Mouse (Mus musculus): ENCODE measurements around the gene Gng8. TPM values are rescaled to one million over a fixed set of nuclear protein-coding genes. Genes with fewer than 3 reads are reported as not detected.

Gng8 gene
- total RNA-seq, 1 experiment from 2014 or later: 0.25 TPM

GRCm38 (mm10) chr7:16873392-16873791 lies 18.2 kb upstream of the Gng8 start:
- no peak for ATAC-seq (replicated peaks in 1 of 2; ENCODE audit: insufficient read depth in 1 of 2, low FRiP score in 2 of 2, low TSS enrichment in 1 of 2, low read depth in 1 of 2, poor library complexity in 2 of 2, severe bottlenecking in 2 of 2)

GRCm38 (mm10) chr7:16874190-16874589 lies 17.4 kb upstream of the Gng8 start:
- ATAC-seq (replicated peaks in 1 of 2; ENCODE audit: insufficient read depth in 1 of 2, low FRiP score in 2 of 2, low TSS enrichment in 1 of 2, low read depth in 1 of 2, poor library complexity in 2 of 2, severe bottlenecking in 2 of 2): peak; percentile 46 to 63; a peak in 3 of 4 replicates

- ATAC-seq (replicated peaks in 1 of 2; ENCODE audit: insufficient read depth in 1 of 2, low FRiP score in 2 of 2, low TSS enrichment in 1 of 2, low read depth in 1 of 2, poor library complexity in 2 of 2, severe bottlenecking in 2 of 2): peak; percentile 89 to 92
Observed at GRCm38 (mm10) chr7:16874756-16875309, 16.8 kb upstream of the Gng8 start.

- ATAC-seq (replicated peaks in 1 of 2; ENCODE audit: insufficient read depth in 1 of 2, low FRiP score in 2 of 2, low TSS enrichment in 1 of 2, low read depth in 1 of 2, poor library complexity in 2 of 2, severe bottlenecking in 2 of 2): no peak
Observed at GRCm38 (mm10) chr7:16875310-16875325, 16.5 kb upstream of the Gng8 start, which contains the start of gene Dact3. Gene Dact3 (plus strand): TSS chr7:16875317.

GRCm38 (mm10) chr7:16875326-16875725 lies 16.3 kb upstream of the Gng8 start:
- no peak for ATAC-seq (replicated peaks in 1 of 2; ENCODE audit: insufficient read depth in 1 of 2, low FRiP score in 2 of 2, low TSS enrichment in 1 of 2, low read depth in 1 of 2, poor library complexity in 2 of 2, severe bottlenecking in 2 of 2)

- ATAC-seq (replicated peaks in 1 of 2; ENCODE audit: insufficient read depth in 1 of 2, low FRiP score in 2 of 2, low TSS enrichment in 1 of 2, low read depth in 1 of 2, poor library complexity in 2 of 2, severe bottlenecking in 2 of 2): no peak
Observed at GRCm38 (mm10) chr7:16876006-16876405, 15.6 kb upstream of the Gng8 start.

- no peak for ATAC-seq (replicated peaks in 1 of 2; ENCODE audit: insufficient read depth in 1 of 2, low FRiP score in 2 of 2, low TSS enrichment in 1 of 2, low read depth in 1 of 2, poor library complexity in 2 of 2, severe bottlenecking in 2 of 2)
Observed at GRCm38 (mm10) chr7:16876608-16877007, 15.0 kb upstream of the Gng8 start.

- no peak for ATAC-seq (replicated peaks in 1 of 2; ENCODE audit: insufficient read depth in 1 of 2, low FRiP score in 2 of 2, low TSS enrichment in 1 of 2, low read depth in 1 of 2, poor library complexity in 2 of 2, severe bottlenecking in 2 of 2)
Observed at GRCm38 (mm10) chr7:16877717-16878116, 13.9 kb upstream of the Gng8 start.

GRCm38 (mm10) chr7:16879796-16880547 lies 11.6 kb upstream of the Gng8 start:
- no peak for ATAC-seq (replicated peaks in 1 of 2; ENCODE audit: insufficient read depth in 1 of 2, low FRiP score in 2 of 2, low TSS enrichment in 1 of 2, low read depth in 1 of 2, poor library complexity in 2 of 2, severe bottlenecking in 2 of 2)

- no peak for ATAC-seq (replicated peaks in 1 of 2; ENCODE audit: insufficient read depth in 1 of 2, low FRiP score in 2 of 2, low TSS enrichment in 1 of 2, low read depth in 1 of 2, poor library complexity in 2 of 2, severe bottlenecking in 2 of 2)
Observed at GRCm38 (mm10) chr7:16880615-16881014, 11.0 kb upstream of the Gng8 start.

- no peak for ATAC-seq (replicated peaks in 1 of 2; ENCODE audit: insufficient read depth in 1 of 2, low FRiP score in 2 of 2, low TSS enrichment in 1 of 2, low read depth in 1 of 2, poor library complexity in 2 of 2, severe bottlenecking in 2 of 2)
Observed at GRCm38 (mm10) chr7:16883162-16883561, 8.4 kb upstream of the Gng8 start.

- ATAC-seq (replicated peaks in 1 of 2; ENCODE audit: insufficient read depth in 1 of 2, low FRiP score in 2 of 2, low TSS enrichment in 1 of 2, low read depth in 1 of 2, poor library complexity in 2 of 2, severe bottlenecking in 2 of 2): no peak
Observed at GRCm38 (mm10) chr7:16884334-16884733, 7.3 kb upstream of the Gng8 start.

GRCm38 (mm10) chr7:16885271-16885776 lies 6.3 kb upstream of the Gng8 start:
- ATAC-seq (replicated peaks in 1 of 2; ENCODE audit: insufficient read depth in 1 of 2, low FRiP score in 2 of 2, low TSS enrichment in 1 of 2, low read depth in 1 of 2, poor library complexity in 2 of 2, severe bottlenecking in 2 of 2): no peak

- no peak for ATAC-seq (replicated peaks in 1 of 2; ENCODE audit: insufficient read depth in 1 of 2, low FRiP score in 2 of 2, low TSS enrichment in 1 of 2, low read depth in 1 of 2, poor library complexity in 2 of 2, severe bottlenecking in 2 of 2)
Observed at GRCm38 (mm10) chr7:16885905-16886304, 5.7 kb upstream of the Gng8 start.

- no peak for ATAC-seq (replicated peaks in 1 of 2; ENCODE audit: insufficient read depth in 1 of 2, low FRiP score in 2 of 2, low TSS enrichment in 1 of 2, low read depth in 1 of 2, poor library complexity in 2 of 2, severe bottlenecking in 2 of 2)
Observed at GRCm38 (mm10) chr7:16890536-16890935, 1.1 kb upstream of the Gng8 start.

- no peak for ATAC-seq (replicated peaks in 1 of 2; ENCODE audit: insufficient read depth in 1 of 2, low FRiP score in 2 of 2, low TSS enrichment in 1 of 2, low read depth in 1 of 2, poor library complexity in 2 of 2, severe bottlenecking in 2 of 2)
Observed at GRCm38 (mm10) chr7:16890944-16891343, 642 bp upstream of the Gng8 start.

GRCm38 (mm10) chr7:16892352-16892730 lies 755 bp downstream of the Gng8 start:
- ATAC-seq (replicated peaks in 1 of 2; ENCODE audit: insufficient read depth in 1 of 2, low FRiP score in 2 of 2, low TSS enrichment in 1 of 2, low read depth in 1 of 2, poor library complexity in 2 of 2, severe bottlenecking in 2 of 2): no peak

- ATAC-seq (replicated peaks in 1 of 2; ENCODE audit: insufficient read depth in 1 of 2, low FRiP score in 2 of 2, low TSS enrichment in 1 of 2, low read depth in 1 of 2, poor library complexity in 2 of 2, severe bottlenecking in 2 of 2): no peak
Observed at GRCm38 (mm10) chr7:16893612-16894011, 2.0 kb downstream of the Gng8 start.

- no peak for ATAC-seq (replicated peaks in 1 of 2; ENCODE audit: insufficient read depth in 1 of 2, low FRiP score in 2 of 2, low TSS enrichment in 1 of 2, low read depth in 1 of 2, poor library complexity in 2 of 2, severe bottlenecking in 2 of 2)
Observed at GRCm38 (mm10) chr7:16894279-16894678, 2.7 kb downstream of the Gng8 start.

Data from hematopoietic stem cell, adult 5-6 weeks (primary cell).